Mouse (Mus musculus) hindbrain, postnatal 0 days (tissue): Measurements from ENCODE around the gene Abca13. TPM values are rescaled to one million over a fixed set of nuclear protein-coding genes. Genes with fewer than 3 reads are reported as not detected.
"Not testable (repeated sequence)": the region's sequence is repeated elsewhere in the genome, so short reads cannot be mapped to it uniquely, and the experiment has no call there.

Source experiments
- ATAC-seq: fragments of 200-750 bp; cut with Nextera tagmentation; 2 replicates; pipeline ENCODE4 v1.8.0; 2017; ENCODE audit warnings: mild to moderate bottlenecking, moderate TSS enrichment, moderate library complexity
- DNase-seq: peaks from one replicate; pipeline ENCODE4 v3.0.0-alpha.2; 2015; ENCODE audit warnings: low spot score
- H3K27ac ChIP-seq: fragments of 300-500 bp; sonication (generic); 2 replicates; pipeline ENCODE4 v1.5.1; 2014; ENCODE audit warnings: mild to moderate bottlenecking
- H3K27me3 ChIP-seq: fragments of 300-500 bp; sonication (generic); 2 replicates; pipeline ENCODE4 v1.6.1; 2014; ENCODE audit warnings: low read length, mixed read lengths; ENCODE audit not compliant: insufficient read depth
- H3K36me3 ChIP-seq: fragments of 300-500 bp; sonication (generic); 2 replicates; pipeline ENCODE4 v1.6.1; 2014; ENCODE audit warnings: low read length, mixed read lengths; ENCODE audit not compliant: insufficient read depth
- H3K4me1 ChIP-seq: fragments of 300-500 bp; sonication (generic); 2 replicates; pipeline ENCODE4 v1.6.1; 2014; ENCODE audit warnings: antibody characterized with exemption, low read length, mixed read lengths; ENCODE audit not compliant: insufficient read depth
- H3K4me2 ChIP-seq: fragments of 300-500 bp; sonication (generic); 2 replicates; pipeline ENCODE4 v1.6.1; 2014; ENCODE audit warnings: low read depth, mild to moderate bottlenecking, low read length, moderate library complexity, mixed read lengths
- H3K4me3 ChIP-seq: fragments of 300-500 bp; sonication (generic); 2 replicates; pipeline ENCODE4 v1.5.1; 2014; ENCODE audit warnings: low read length
- H3K9ac ChIP-seq: fragments of 300-500 bp; sonication (generic); replicated peaks from 2 replicates; pipeline ENCODE4 v1.6.1; 2014; ENCODE audit warnings: mild to moderate bottlenecking, low read length, moderate library complexity, mixed read lengths
- H3K9me3 ChIP-seq: fragments of 300-500 bp; sonication (generic); 2 replicates; pipeline ENCODE4 v1.6.1; 2016; ENCODE audit warnings: low read length, mixed read lengths
- CTCF ChIP-seq: IDR thresholded peaks from 2 replicates; pipeline ENCODE4 v1.5.1; 2016; ENCODE audit warnings: antibody characterized with exemption, control low read depth, low read depth
- WGBS: fragments of 180-500 bp; shearing (Covaris S2); extraction: QIAGEN DNeasy Blood & Tissue Kit; methylation state at CpG from one replicate; pipeline ENCODE4 v1.1.7; 2014; 5-methylcytosine and 5-hydroxymethylcytosine counted together
- polyA plus RNA-seq: library from polyadenylated mRNA; unstranded; fragments of >200 nt; fragmentation: Nextera tagmentation; extraction: Ambion mirVana; gene quantifications from 2 replicates; pipeline ENCODE4 v1.2.1, GENCODE M21; 2015
- total RNA-seq: library from RNA; depleted of rRNA; stranded (reverse); fragments of >200 nt; gene quantifications from 2 replicates; pipeline ENCODE4 v1.2.3, GENCODE M21; 2014; rRNA removed

Abca13 gene
- total RNA-seq, result 0.04 and 0.05 TPM in 2 replicates
- polyA plus RNA-seq, result 0.04 and 0.05 TPM in 2 replicates

DNA sequence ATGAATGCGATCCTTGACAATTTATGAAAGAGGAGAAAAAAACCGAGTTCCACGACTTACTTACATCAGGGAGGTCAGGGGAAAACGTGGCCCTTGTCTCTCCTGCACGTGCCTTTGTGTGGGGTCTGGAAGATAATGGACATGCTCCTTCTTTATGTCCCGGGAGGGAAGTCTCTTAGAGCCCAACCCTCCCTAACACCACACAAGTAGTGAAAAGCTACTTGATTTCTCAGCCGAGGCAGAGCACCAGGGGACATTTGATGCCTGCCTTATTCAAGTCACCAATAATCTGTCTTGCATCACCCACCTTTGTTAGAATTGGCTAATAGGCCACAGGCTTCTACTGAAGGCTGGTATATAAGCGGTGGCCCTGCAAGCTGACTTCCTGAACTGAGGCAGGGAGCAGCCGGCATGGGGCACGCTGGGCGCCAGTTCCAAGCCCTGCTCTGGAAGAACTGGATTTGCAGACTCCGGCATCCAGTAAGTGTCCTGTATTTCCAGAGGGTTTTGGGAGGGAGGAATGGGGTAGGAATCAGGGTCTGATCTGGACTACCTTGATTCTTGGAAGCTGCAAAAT lies at the start of gene Abca13:
Abca13 (plus strand) TSS at position 388 of the 577 bp plus-strand sequence.
- H3K27ac ChIP-seq, result no peak within 1 kb of the TSS
- H3K4me1 ChIP-seq, result no peaks in the 10 kb centered on the region
- WGBS, result 49% methylated on average over 12 of the region's 12 CpGs
- H3K9ac ChIP-seq, result no peak within 1 kb of the TSS
- no peak within 1 kb of the TSS for H3K4me3 ChIP-seq
- H3K9me3 ChIP-seq, result no peaks in the 10 kb centered on the region
- no peak for TF ChIP-seq CTCF
- DNase-seq (no peak), ATAC-seq (no peak)
- H3K36me3 ChIP-seq, result no peaks in the 10 kb centered on the region
- no peak within 1 kb of the TSS for H3K4me2 ChIP-seq
- no peaks in the 10 kb centered on the region for H3K27me3 ChIP-seq

DNA sequence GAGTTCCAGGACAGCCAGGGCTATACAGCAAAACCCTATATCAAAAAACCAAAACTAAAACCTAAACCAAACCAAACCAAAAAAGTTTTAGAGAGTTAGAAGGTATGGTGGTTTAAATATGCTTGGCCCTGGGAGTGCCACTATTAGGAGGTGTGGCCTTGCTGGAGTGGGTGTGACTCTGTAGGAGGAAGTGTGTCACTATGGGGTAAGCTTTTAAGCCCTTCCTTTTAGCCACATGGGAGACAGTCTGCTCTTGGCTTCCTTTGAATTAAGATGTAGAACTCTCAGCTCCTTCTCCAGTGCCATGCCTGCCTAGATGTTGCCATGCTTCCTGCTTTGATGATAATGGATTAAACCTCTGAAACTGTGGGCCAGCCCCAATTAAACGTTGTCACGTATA lies 46.6 kb upstream of the Abca13 start:
- no peak for ATAC-seq
- WGBS, result 87% methylated on average over 2 of the region's 2 CpGs
- no peak for TF ChIP-seq CTCF

GRCm38 (mm10) chr11:9146115-9146514 lies 45.6 kb upstream of the Abca13 start:
- Histone ChIP-seq H3K9ac (no peak overlapping the region), H3K27me3 (no peaks in the 10 kb centered on the region), H3K9me3 (no peaks in the 10 kb centered on the region), H3K27ac (no peak overlapping the region), H3K4me3 (no peak overlapping the region), H3K36me3 (no peaks in the 10 kb centered on the region), H3K4me2 (no peak overlapping the region), H3K4me1 (no peaks in the 10 kb centered on the region)
- TF ChIP-seq CTCF, result no peak
- WGBS, result 95% methylated on average over 4 of the region's 4 CpGs
- no peak for DNase-seq
- no peak for ATAC-seq

More for the DNA sequence above, 46.6 kb upstream of the Abca13 start:
- H3K4me1 ChIP-seq, result no peaks in the 10 kb centered on the region
- H3K9ac ChIP-seq, result no peak overlapping the region
- no peak overlapping the region for H3K27ac ChIP-seq
- H3K4me2 ChIP-seq, result no peak overlapping the region
- H3K36me3 ChIP-seq, result no peaks in the 10 kb centered on the region
- H3K27me3 ChIP-seq, result no peaks in the 10 kb centered on the region
- no peaks in the 10 kb centered on the region for H3K9me3 ChIP-seq
- no peak for DNase-seq
- no peak overlapping the region for H3K4me3 ChIP-seq

DNA sequence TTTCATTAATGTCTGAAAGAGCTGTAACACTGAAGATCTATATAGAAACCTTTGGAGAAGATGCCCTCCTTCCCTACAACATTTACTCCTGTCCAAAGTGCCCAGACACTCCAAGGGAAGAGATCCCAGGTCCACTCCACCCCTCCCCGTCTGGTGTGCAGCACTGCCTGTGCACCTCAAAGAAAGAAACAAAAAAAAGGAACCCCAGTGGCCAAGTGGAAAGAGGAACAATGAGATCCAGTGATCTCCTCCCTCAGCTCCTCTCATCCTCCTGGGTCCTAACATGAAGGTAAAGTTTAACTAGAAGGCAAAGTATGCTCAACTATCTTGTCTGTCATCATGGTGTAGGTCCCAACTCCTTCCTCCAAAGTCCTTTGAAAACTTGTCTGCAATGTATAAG lies 45.1 kb upstream of the Abca13 start:
- Histone ChIP-seq H3K9ac (no peak overlapping the region), H3K4me2 (no peak overlapping the region), H3K27ac (no peak overlapping the region), H3K27me3 (no peaks in the 10 kb centered on the region), H3K9me3 (no peaks in the 10 kb centered on the region), H3K4me1 (no peaks in the 10 kb centered on the region), H3K36me3 (no peaks in the 10 kb centered on the region), H3K4me3 (no peak overlapping the region)
- ATAC-seq (no peak), DNase-seq (no peak)
- no peak for TF ChIP-seq CTCF
- WGBS, result 87% methylated on average over 1 of the region's 1 CpGs

GRCm38 (mm10) chr11:9148206-9148605 lies 43.5 kb upstream of the Abca13 start:
- Histone ChIP-seq H3K9me3 (no peaks in the 10 kb centered on the region), H3K27me3 (no peaks in the 10 kb centered on the region), H3K36me3 (no peaks in the 10 kb centered on the region), H3K27ac (no peak overlapping the region), H3K4me2 (no peak overlapping the region), H3K9ac (no peak overlapping the region), H3K4me1 (no peaks in the 10 kb centered on the region), H3K4me3 (no peak overlapping the region)
- TF ChIP-seq CTCF, result no peak
- ATAC-seq (no peak), DNase-seq (no peak)
- WGBS, result 68% methylated on average over 2 of the region's 2 CpGs

- WGBS, result 92% methylated on average over 25 of the region's 25 CpGs
- not testable (repeated sequence) for H3K9me3 ChIP-seq, H3K27ac ChIP-seq, H3K4me1 ChIP-seq, H3K9ac ChIP-seq, DNase-seq, H3K4me2 ChIP-seq, H3K36me3 ChIP-seq, H3K4me3 ChIP-seq, ATAC-seq, H3K27me3 ChIP-seq
Observed at GRCm38 (mm10) chr11:9150403-9150802, 41.3 kb upstream of the Abca13 start.

DNA sequence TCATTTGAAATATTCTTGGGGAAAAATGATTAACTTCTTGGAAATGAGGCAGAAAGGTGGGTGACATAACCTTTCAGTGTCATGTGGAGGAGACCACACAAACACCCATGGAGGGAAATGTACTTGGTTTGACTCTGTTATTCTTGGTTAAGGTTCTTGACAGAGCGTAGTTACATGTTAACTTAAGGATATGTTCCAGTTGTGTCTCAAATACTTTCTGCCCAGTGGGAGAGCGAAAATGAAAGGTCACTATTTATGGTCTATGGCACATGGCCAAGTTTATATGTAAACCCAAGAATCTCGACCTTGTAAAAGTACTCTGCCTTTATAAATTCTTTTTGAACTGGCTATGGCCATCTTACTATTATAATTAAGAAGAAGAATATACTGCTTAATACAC lies 31.8 kb upstream of the Abca13 start:
- Histone ChIP-seq H3K9me3 (no peaks in the 10 kb centered on the region), H3K4me2 (no peak overlapping the region), H3K4me1 (no peaks in the 10 kb centered on the region), H3K4me3 (no peak overlapping the region), H3K27ac (no peak overlapping the region), H3K27me3 (no peaks in the 10 kb centered on the region), H3K36me3 (no peaks in the 10 kb centered on the region), H3K9ac (no peak overlapping the region)
- ATAC-seq (no peak), DNase-seq (no peak)
- TF ChIP-seq CTCF, result no peak
- WGBS, result 67% methylated on average over 3 of the region's 3 CpGs
